Mouse (Mus musculus) limb, embryonic 12.5 days (tissue): ENCODE results near the gene Gpn3. TPM values are rescaled to one million over a fixed set of nuclear protein-coding genes. Genes with fewer than 3 reads are reported as not detected.
A peak's percentile ranks its signal among the peaks of the same experiment; 100 is the strongest.

Experiments
- ATAC-seq: fragments of 200-750 bp; cut with Nextera tagmentation; 2 replicates; pipeline ENCODE4 v1.8.0; 2017; ENCODE audit warnings: low read depth, moderate TSS enrichment; ENCODE audit not compliant: insufficient number of reproducible peaks, insufficient read depth, low FRiP score, low TSS enrichment
- H3K27ac ChIP-seq: fragments of 300-500 bp; sonication (generic); 2 replicates; pipeline ENCODE4 v1.5.1; 2016; ENCODE audit warnings: mild to moderate bottlenecking, moderate library complexity
- H3K27me3 ChIP-seq: fragments of 300-500 bp; sonication (generic); 2 replicates; pipeline ENCODE4 v1.6.1; 2016; ENCODE audit warnings: mild to moderate bottlenecking, moderate library complexity
- H3K36me3 ChIP-seq: fragments of 300-500 bp; sonication (generic); 2 replicates; pipeline ENCODE4 v1.6.1; 2016; ENCODE audit warnings: mild to moderate bottlenecking, moderate library complexity
- H3K4me1 ChIP-seq: fragments of 300-500 bp; sonication (generic); replicated peaks from 2 replicates; pipeline ENCODE4 v1.6.1; 2016
- H3K4me2 ChIP-seq: fragments of 300-500 bp; sonication (generic); 2 replicates; pipeline ENCODE4 v1.6.1; 2016; ENCODE audit warnings: mild to moderate bottlenecking, moderate library complexity
- H3K4me3 ChIP-seq: fragments of 300-500 bp; sonication (generic); replicated peaks from 2 replicates; pipeline ENCODE4 v1.5.1; 2016; ENCODE audit warnings: mild to moderate bottlenecking
- H3K9ac ChIP-seq: fragments of 300-500 bp; sonication (generic); replicated peaks from 2 replicates; pipeline ENCODE4 v1.6.1; 2016; ENCODE audit warnings: mild to moderate bottlenecking, moderate library complexity
- H3K9me3 ChIP-seq: fragments of 300-500 bp; sonication (generic); 2 replicates; pipeline ENCODE4 v1.6.1; 2016; ENCODE audit warnings: mild to moderate bottlenecking, moderate library complexity
- WGBS: fragments of 180-500 bp; shearing (Covaris S2); methylation state at CpG from one replicate; pipeline ENCODE4 v1.1.7; 2016; 5-methylcytosine and 5-hydroxymethylcytosine counted together
- polyA plus RNA-seq: library from polyadenylated mRNA; unstranded; fragments of >200 nt; fragmentation: Nextera tagmentation; extraction: Ambion mirVana; gene quantifications from 2 replicates; pipeline ENCODE4 v1.2.1, GENCODE M21; 2016

Gene Gpn3
- polyA plus RNA-seq, 1 experiment from 2014 or later: 87.2 TPM

DNA sequence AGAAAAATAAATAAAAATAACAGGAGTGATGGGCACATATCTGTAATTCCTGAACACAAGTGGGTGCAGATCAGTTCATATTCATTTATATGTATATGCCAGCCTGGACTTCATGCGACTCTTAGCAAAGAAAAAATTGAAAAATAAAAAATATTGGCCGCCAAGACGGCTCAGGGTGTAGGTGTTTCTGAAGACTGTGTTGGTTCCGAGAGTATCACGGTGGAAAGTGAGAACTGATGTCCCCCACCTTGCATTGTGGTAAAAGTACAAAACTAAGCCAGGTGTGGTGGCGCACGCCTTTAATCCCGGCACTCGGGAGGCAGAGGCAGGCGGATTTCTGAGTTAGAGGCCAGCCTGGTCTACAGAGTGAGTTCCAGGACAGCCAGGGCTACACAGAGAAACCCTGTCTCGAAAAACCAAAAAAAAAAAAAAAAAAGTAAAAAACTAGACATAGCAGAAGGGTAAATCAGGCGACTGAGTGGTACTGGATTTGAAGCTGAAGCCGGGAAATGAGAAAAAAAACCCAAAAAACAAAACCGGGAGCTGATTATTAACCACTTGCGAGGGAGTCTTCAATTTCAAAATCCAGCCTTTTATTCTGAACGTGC, 19.6 kb downstream of the Gpn3 start:
- WGBS: 55% methylated on average over 16 of the region's 16 CpGs
- peak overlapping the region; percentile 87 for H3K4me2 ChIP-seq
- no peak overlapping the region for H3K9ac ChIP-seq

DNA sequence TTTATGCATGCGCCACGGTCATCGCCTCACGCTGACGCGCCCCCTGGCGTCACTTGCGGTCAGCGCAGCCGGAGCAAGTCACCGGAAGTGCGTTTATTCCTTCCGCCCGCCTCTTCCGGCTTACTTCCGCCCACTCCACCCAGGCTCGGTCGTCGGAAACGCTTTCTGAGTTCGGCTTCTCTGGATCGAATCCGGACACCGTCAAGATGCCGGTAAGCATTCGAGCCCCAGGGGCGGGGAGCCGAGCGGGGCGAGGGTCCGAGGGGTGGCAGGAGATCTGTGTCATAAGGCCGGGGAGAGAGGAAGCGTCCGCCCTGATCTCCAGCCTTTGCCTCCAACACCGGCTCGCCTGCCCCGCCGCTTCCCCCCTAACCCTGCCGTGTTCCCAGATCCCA, 20.1 kb downstream of the Gpn3 start, which contains the start of gene Arpc3:
Gene Arpc3 (plus strand): TSS at position 93 of the 395 bp plus-strand sequence.
- H3K9me3 ChIP-seq: no peaks in the 10 kb centered on the region
- H3K4me3 ChIP-seq: peak within 1 kb of the TSS; percentile 82
- H3K4me1 ChIP-seq: peaks cover 10% of the 10 kb centered on the region
- 1% methylated on average over 39 of the region's 39 CpGs for WGBS
- peak; percentile 59; the same call in 1 of the 2 replicates for ATAC-seq
- no peaks in the 10 kb centered on the region for H3K27me3 ChIP-seq
- 0 out of 2 replicates have a peak within 1 kb of the TSS, but pooled peaks have one; percentile 7 for H3K27ac ChIP-seq
- peak within 1 kb of the TSS; percentile 72 for H3K9ac ChIP-seq
- peak within 1 kb of the TSS; percentile 87 for H3K4me2 ChIP-seq
- peaks cover 9% of the 10 kb centered on the region for H3K36me3 ChIP-seq

More for the DNA sequence above, 19.6 kb downstream of the Gpn3 start:
- peaks cover 5% of the 10 kb centered on the region for H3K36me3 ChIP-seq
- H3K27ac ChIP-seq: no peak overlapping the region
- H3K9me3 ChIP-seq: no peaks in the 10 kb centered on the region
- 0 out of 2 replicates have a peak, but pooled peaks have one; percentile 57 for ATAC-seq
- H3K4me3 ChIP-seq: peak overlapping the region; percentile 82
- H3K27me3 ChIP-seq: no peaks in the 10 kb centered on the region
- peaks cover 10% of the 10 kb centered on the region for H3K4me1 ChIP-seq

DNA sequence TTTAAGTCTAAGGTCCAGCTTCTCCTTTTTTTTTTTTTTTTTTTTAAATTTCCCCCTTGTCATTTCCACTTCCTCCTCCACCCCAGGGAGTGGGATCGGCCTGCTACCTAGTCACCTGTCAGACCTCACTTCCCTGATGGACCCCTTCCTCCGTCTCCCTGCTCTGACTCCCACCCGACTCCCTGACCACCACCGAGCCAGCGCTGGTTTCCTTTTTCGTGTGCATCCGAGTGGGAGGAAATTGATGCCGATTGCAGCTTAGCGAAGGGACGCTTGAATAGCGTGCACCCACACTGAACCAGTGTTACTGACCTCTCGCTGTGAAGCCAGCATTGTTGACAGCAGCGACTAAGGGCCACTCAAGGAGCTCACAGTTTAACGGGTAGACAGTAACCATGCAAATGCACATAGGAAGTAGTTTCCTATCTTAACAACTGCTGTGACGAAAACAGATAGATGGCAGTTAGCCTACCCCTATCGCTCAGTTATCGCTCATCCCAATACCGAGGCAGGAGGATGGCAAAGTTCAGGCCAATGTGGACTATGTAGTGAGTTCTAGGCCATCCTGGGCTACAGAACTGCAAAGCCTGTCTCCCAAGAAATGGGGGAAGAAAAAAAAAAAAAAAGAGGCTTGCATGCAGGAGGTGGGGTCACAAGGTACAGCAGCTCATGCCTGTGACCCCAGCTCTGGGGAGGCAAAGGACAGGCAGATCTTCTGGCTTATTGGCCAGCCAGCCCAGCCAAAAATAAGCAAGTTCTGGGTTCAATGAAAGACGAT, 20.7 kb downstream of the Gpn3 start:
- Histone ChIP-seq H3K4me2 (peak overlapping the region; percentile 87), H3K4me3 (peak overlapping the region; percentile 82), H3K9ac (peak overlapping the region; percentile 72), H3K27me3 (no peaks in the 10 kb centered on the region), H3K9me3 (no peaks in the 10 kb centered on the region), H3K36me3 (peaks cover 15% of the 10 kb centered on the region), H3K27ac (no peak overlapping the region), H3K4me1 (peaks cover 10% of the 10 kb centered on the region)
- no peak for ATAC-seq
- 21% methylated on average over 19 of the region's 19 CpGs for WGBS

DNA sequence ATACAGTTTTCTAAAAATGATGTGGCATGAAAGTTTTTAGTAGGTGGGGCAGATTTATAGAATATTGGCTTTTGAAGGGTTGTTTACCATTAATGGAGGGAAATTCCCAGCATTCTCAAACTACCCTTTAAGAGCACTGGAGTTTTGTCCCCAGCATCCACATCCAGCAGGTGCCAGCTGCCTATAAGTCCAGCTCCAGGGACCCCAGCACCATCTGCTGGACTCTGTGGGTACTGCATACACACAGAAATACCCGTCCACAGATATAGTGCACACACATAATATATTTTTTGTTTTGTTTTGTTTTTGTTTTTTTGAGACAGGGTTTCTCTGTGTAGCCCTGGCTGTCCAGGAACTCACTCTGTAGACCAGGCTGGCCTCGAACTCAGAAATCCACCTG, 22.2 kb downstream of the Gpn3 start:
- no peaks in the 10 kb centered on the region for H3K27me3 ChIP-seq
- H3K36me3 ChIP-seq: peaks cover 27% of the 10 kb centered on the region
- peaks cover 10% of the 10 kb centered on the region for H3K4me1 ChIP-seq
- no peak overlapping the region for H3K4me3 ChIP-seq
- ATAC-seq: no peak
- 58% methylated on average over 2 of the region's 2 CpGs for WGBS
- no peak overlapping the region for H3K27ac ChIP-seq
- H3K4me2 ChIP-seq: no peak overlapping the region
- no peak overlapping the region for H3K9ac ChIP-seq
- no peaks in the 10 kb centered on the region for H3K9me3 ChIP-seq

DNA sequence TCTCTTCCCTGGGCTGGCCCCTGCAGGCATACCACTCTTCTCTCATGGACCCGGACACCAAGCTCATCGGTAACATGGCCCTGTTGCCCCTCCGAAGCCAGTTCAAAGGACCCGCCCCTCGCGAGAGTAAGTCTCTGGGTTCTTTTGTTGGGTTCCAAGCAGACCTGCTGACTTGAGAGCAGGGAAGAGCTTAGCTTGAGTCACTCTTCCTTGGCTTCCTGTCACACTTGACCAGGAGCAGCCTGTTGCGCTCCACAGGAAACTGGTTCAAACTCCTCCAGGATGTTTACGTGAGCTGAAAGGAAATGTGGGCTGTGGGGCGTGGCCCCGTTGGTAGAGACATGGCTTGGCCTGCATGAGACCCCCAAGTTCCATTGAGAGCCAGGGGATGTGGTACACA, 25.1 kb downstream of the Gpn3 start:
- H3K4me2 ChIP-seq: no peak overlapping the region
- peaks cover 10% of the 10 kb centered on the region for H3K4me1 ChIP-seq
- H3K27me3 ChIP-seq: no peaks in the 10 kb centered on the region
- no peak overlapping the region for H3K27ac ChIP-seq
- ATAC-seq: no peak
- H3K9me3 ChIP-seq: no peaks in the 10 kb centered on the region
- WGBS: 94% methylated on average over 10 of the region's 10 CpGs
- H3K4me3 ChIP-seq: no peak overlapping the region
- H3K36me3 ChIP-seq: peaks cover 49% of the 10 kb centered on the region
- H3K9ac ChIP-seq: no peak overlapping the region

DNA sequence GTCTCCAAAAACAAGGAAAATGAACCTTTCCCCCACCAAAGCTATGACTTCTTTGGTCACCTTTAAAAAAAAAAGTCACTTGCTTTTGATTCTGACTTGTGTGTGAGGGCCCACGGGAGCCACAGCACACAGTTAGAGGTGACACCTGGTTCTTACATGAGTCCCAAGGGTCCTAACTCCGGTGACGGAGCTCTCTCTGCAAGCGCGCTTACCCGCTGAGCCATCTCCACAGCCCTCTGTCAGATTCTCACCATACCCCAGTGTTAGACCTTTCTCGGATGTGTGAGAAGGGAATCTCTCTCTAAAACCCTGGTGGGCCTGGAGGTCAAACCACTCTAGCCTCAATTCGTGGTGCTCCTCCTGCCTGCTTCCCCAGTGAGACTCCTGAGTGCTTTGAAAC, 25.8 kb downstream of the Gpn3 start:
- H3K36me3 ChIP-seq: peaks cover 56% of the 10 kb centered on the region
- 90% methylated on average over 8 of the region's 8 CpGs for WGBS

DNA sequence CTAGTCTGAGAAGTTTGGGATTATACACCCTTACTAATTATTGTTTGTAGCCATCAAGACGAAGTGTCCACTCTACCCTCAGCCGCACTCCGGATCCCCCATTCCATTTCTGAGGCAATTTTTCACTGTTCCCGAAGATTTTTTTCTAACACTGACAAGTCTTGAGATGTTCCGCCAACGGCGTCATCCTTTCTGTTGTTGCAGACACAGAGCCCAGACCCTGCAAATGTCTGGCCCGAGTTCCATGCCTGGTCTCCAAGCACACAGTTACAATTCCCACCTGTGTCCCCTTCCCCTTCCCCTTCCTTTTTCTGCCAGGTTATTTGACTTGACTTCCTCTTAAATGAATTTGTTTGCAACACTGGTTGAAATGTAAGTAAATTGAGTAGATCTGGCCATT, 28.2 kb downstream of the Gpn3 start:
- 93% methylated on average over 8 of the region's 8 CpGs for WGBS
- Histone ChIP-seq H3K27me3 (no peaks in the 10 kb centered on the region), H3K36me3 (peaks cover 74% of the 10 kb centered on the region), H3K4me2 (no peak overlapping the region), H3K4me1 (no peaks in the 10 kb centered on the region), H3K9ac (no peak overlapping the region), H3K9me3 (no peaks in the 10 kb centered on the region), H3K4me3 (no peak overlapping the region), H3K27ac (no peak overlapping the region)
- ATAC-seq: no peak

More for the DNA sequence above, 25.8 kb downstream of the Gpn3 start:
- no peak for ATAC-seq
- Histone ChIP-seq H3K9ac (no peak overlapping the region), H3K4me1 (peaks cover 7% of the 10 kb centered on the region), H3K27me3 (no peaks in the 10 kb centered on the region), H3K4me2 (no peak overlapping the region), H3K9me3 (no peaks in the 10 kb centered on the region), H3K27ac (no peak overlapping the region), H3K4me3 (no peak overlapping the region)

DNA sequence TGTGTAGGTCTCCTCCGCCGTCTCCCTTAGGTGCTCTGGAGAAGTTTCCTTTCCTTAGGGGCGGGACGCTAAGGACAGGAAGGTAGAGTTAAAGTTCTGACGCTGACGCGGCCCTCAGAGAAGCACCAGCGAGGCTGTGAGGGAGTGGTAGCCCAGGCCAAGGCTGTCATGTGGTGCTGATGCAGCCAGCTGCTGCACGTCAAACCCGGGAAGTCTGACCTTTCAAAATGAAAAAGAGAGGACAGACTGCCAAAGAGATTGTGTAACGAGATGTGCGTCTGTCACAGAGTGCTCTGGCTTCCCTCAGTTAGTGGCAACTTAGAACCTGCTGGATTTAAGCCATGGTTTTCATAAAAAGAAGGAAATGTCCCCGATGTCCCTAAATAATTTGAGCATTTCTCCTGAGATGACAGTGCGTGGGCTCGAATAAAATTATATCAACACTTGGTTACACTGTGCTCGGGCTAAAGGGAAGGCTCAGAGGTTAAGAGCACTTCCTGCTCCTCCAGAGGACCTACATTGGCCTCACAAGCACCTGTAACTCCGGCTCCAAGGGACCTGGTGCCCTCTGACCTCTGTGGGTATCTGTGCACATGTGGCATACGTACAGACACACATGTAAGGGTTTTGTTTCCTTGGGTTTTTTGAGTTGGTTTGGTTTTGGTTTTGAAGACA, 29.1 kb downstream of the Gpn3 start:
- no peaks in the 10 kb centered on the region for H3K27me3 ChIP-seq
- no peak for ATAC-seq
- no peak overlapping the region for H3K4me2 ChIP-seq
- no peak overlapping the region for H3K4me3 ChIP-seq
- H3K36me3 ChIP-seq: peaks cover 83% of the 10 kb centered on the region
- H3K27ac ChIP-seq: no peak overlapping the region
- no peaks in the 10 kb centered on the region for H3K9me3 ChIP-seq
- no peak overlapping the region for H3K9ac ChIP-seq
- H3K4me1 ChIP-seq: no peaks in the 10 kb centered on the region
- WGBS: 87% methylated on average over 18 of the region's 18 CpGs

DNA sequence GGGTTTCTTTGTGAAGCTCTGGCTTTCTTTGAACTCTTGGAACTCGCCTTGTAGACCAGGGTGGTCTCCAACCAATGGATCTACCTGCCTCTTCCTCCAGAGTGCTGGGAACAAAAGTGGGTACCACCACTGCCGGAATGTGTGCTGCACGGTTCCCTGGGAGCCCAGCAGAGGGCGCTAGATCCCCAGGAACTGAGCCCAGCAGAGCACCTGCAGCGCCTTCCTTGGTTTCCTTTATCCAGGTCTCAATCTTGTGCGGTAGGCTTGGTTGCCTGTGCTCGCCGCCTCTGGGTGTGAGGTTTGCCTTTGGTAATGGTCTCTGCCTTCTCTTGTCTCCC, 29.6 kb downstream of the Gpn3 start:
- Histone ChIP-seq H3K9me3 (no peaks in the 10 kb centered on the region), H3K36me3 (peaks cover 89% of the 10 kb centered on the region)
- 21% methylated on average over 8 of the region's 8 CpGs for WGBS

DNA sequence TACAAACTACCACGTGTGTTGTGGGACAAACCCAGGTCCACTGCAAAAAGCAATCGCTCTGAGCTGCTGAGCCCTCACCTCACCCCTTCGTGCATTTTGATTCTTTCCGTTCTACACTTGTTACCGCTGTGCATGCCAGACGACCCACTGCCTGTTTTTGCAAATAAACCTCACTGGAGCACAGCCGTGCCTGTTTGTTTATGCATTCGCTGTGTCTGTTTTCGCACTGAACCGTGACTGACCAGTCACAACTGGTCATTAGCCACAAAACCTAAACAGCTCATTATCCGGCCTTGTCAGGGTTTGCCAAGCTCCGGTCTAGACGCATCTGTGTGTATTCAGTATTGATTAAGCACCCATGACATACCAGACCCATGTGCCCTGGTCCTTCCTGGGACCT, 30.5 kb downstream of the Gpn3 start:
- Histone ChIP-seq H3K4me1 (no peaks in the 10 kb centered on the region), H3K27me3 (no peaks in the 10 kb centered on the region), H3K9ac (no peak overlapping the region), H3K4me2 (no peak overlapping the region), H3K4me3 (no peak overlapping the region), H3K9me3 (no peaks in the 10 kb centered on the region), H3K36me3 (peaks cover 91% of the 10 kb centered on the region), H3K27ac (no peak overlapping the region)
- no peak for ATAC-seq
- 70% methylated on average over 13 of the region's 13 CpGs for WGBS

More for the DNA sequence above, 29.6 kb downstream of the Gpn3 start:
- no peak overlapping the region for H3K4me3 ChIP-seq
- H3K4me2 ChIP-seq: no peak overlapping the region
- H3K4me1 ChIP-seq: no peaks in the 10 kb centered on the region
- no peak for ATAC-seq
- no peak overlapping the region for H3K27ac ChIP-seq
- H3K9ac ChIP-seq: no peak overlapping the region
- no peaks in the 10 kb centered on the region for H3K27me3 ChIP-seq

DNA sequence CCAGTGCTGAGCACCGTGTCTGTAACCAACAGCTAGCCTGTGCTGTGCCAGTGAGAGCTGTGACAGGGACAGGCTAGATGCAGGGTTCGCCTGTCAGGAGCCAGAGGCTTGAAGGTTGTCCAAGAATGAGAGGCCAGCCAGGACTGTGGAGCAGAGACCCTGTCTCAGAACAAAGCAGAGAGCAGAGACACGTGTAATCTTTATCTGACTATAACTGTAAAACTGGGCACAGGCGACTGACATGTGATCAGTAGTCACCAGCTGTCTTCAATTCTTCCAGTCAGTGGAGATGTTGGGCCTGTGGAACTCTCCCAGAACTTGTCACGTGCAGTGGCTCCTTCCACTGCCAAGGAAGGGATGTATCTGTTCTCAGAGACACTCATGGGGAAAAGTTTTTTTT, 31.1 kb downstream of the Gpn3 start:
- Histone ChIP-seq H3K36me3 (peaks cover 91% of the 10 kb centered on the region), H3K4me1 (no peaks in the 10 kb centered on the region), H3K9ac (no peak overlapping the region), H3K4me3 (no peak overlapping the region), H3K4me2 (no peak overlapping the region), H3K27me3 (no peaks in the 10 kb centered on the region), H3K9me3 (no peaks in the 10 kb centered on the region), H3K27ac (no peak overlapping the region)
- no peak for ATAC-seq
- 86% methylated on average over 5 of the region's 5 CpGs for WGBS
